Mouse (Mus musculus): ENCODE measurements around the gene Hist2h3c2. TPM values are rescaled to one million over a fixed set of nuclear protein-coding genes. Genes with fewer than 3 reads are reported as not detected.
"Not testable (repeated sequence)": the region's sequence is repeated elsewhere in the genome, so short reads cannot be mapped to it uniquely, and the experiment has no call there.

Gene Hist2h3c2
- polyA plus RNA-seq, 1 experiment from 2014 or later, result 5.3 TPM

DNA sequence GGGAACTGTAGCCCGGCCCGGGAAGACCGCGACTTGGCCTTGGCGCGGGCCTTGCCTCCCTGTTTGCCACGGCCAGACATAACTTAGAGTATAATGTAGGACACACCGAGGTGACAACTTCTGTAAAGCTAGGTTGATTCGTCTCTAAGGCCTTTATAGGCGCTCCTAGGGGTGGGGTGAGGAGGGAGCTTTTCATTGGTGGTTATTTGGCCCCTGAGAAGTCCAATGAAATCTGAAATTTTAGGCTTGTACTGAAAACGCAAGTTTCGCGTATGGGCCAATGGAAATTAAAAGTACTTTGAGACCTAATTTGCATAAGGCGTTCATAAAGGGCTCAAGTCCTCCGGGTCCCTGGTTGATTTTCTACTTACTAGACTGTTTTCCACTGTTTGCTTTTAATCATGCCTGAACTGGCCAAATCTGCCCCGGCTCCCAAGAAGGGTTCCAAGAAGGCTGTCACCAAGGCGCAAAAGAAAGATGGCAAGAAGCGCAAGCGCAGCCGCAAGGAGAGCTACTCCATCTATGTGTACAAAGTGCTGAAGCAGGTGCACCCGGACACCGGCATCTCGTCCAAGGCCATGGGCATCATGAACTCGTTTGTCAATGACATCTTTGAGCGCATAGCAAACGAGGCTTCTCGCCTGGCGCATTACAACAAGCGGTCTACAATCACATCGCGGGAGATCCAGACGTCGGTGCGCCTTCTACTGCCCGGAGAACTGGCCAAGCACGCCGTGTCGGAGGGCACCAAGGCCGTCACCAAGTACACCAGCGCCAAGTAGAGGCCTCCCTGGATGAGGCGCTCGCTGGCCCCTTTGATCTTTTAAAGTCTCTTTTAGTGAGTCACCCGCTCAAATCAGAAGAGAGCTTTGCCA, 17.9 kb downstream of the Hist2h3c2 start, which contains the start of the genes Hist2h2ac and Hist2h2be:
Gene Hist2h2ac (minus strand): TSS at position 116 of the 875 bp plus-strand sequence.
Gene Hist2h2be (plus strand): TSS at position 355 of the 875 bp plus-strand sequence.
- peak; percentile 91 for ATAC-seq (ENCODE audit: low read depth)
- Histone ChIP-seq H3K9me3 (ENCODE audit: control insufficient read depth, low read length) (no peaks in the 10 kb centered on the region), H3K4me2 (ENCODE audit: low read depth, low read length) (peak within 1 kb of the TSS; percentile 88), H3K27ac (replicated peaks; ENCODE audit: low read depth, low read length) (peak within 1 kb of the TSS; percentile 98), H3K36me3 (ENCODE audit: control insufficient read depth, insufficient read depth, low read length) (no peaks in the 10 kb centered on the region), H3K4me3 (ENCODE audit: low read depth, low read length) (peak within 1 kb of the TSS; percentile 66), H3K9ac (ENCODE audit: low read depth, low read length) (peak within 1 kb of the TSS; percentile 92), H3K4me1 (ENCODE audit: control insufficient read depth, insufficient read depth, low read length) (peaks cover 25% of the 10 kb centered on the region), H3K27me3 (replicated peaks; ENCODE audit: control insufficient read depth, insufficient read depth, low read length) (no peaks in the 10 kb centered on the region)
- peak; percentile 98 for DNase-seq (ENCODE audit: low spot score)
- WGBS, result under 1% methylated on average over 41 of the region's 43 CpGs

DNA sequence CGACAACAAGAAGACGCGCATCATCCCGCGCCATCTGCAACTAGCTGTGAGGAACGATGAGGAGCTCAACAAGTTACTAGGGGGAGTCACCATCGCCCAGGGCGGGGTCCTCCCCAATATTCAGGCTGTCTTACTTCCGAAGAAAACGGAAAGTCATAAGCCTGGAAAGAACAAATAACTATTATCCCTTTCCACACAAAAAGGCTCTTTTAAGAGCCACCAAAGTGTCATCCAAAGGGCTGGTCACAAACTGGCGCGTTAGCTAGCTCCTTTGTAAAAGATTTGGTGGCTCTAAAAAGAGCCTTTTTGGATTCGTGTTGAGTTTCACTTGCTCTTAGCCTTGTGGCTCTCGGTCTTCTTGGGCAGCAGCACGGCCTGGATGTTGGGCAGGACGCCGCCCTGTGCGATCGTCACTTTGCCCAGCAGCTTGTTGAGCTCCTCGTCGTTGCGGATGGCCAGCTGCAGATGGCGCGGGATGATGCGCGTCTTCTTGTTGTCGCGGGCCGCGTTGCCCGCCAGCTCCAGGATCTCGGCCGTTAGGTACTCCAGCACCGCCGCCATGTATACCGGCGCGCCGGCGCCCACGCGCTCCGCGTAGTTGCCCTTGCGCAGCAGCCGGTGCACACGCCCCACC, 18.7 kb downstream of the Hist2h3c2 start:
- peak; percentile 2; the same call in 1 of the 2 replicates for ATAC-seq (ENCODE audit: low read depth)
- not testable (repeated sequence) for H3K27me3 ChIP-seq (replicated peaks; ENCODE audit: control insufficient read depth, insufficient read depth, low read length); H3K36me3 ChIP-seq (ENCODE audit: control insufficient read depth, insufficient read depth, low read length); H3K9me3 ChIP-seq (ENCODE audit: control insufficient read depth, low read length)
- Histone ChIP-seq H3K4me2 (ENCODE audit: low read depth, low read length) (peak overlapping the region; percentile 88), H3K9ac (ENCODE audit: low read depth, low read length) (peak overlapping the region; percentile 92), H3K27ac (replicated peaks; ENCODE audit: low read depth, low read length) (peak overlapping the region; percentile 98), H3K4me3 (ENCODE audit: low read depth, low read length) (peak overlapping the region; percentile 66), H3K4me1 (ENCODE audit: control insufficient read depth, insufficient read depth, low read length) (peaks cover 25% of the 10 kb centered on the region)
- WGBS, result under 1% methylated on average over 20 of the region's 47 CpGs
- DNase-seq (ENCODE audit: low spot score), result peak; percentile 56

DNA sequence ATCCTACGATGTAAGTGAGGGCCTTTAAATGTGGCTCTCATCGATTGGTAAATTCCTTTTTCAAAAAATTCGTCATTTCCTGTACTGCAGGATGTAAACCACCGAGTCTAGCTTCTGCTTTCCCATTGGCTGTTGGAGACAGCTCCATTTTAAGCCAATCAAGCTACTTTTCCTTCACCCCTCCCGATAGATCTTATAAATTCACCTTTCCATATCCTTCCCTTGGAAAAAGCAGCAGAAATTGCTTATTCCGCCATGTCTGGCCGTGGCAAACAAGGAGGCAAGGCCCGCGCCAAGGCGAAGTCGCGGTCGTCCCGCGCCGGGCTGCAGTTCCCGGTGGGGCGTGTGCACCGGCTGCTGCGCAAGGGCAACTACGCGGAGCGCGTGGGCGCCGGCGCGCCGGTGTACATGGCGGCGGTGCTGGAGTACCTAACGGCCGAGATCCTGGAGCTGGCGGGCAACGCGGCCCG, 19.2 kb downstream of the Hist2h3c2 start, which contains the start of the genes Bola1 and Hist2h2ab:
Gene Bola1 (minus strand): TSS at position 49 of the 470 bp plus-strand sequence.
Gene Hist2h2ab (plus strand): TSS at position 205 of the 470 bp plus-strand sequence.
- peak within 1 kb of the TSS; percentile 66 for H3K4me3 ChIP-seq (ENCODE audit: low read depth, low read length)
- no peaks in the 10 kb centered on the region for H3K27me3 ChIP-seq (replicated peaks; ENCODE audit: control insufficient read depth, insufficient read depth, low read length)
- no peaks in the 10 kb centered on the region for H3K9me3 ChIP-seq (ENCODE audit: control insufficient read depth, low read length)
- peak within 1 kb of the TSS; percentile 98 for H3K27ac ChIP-seq (replicated peaks; ENCODE audit: low read depth, low read length)
- DNase-seq (ENCODE audit: low spot score), result peak; percentile 97
- WGBS, result under 1% methylated on average over 35 of the region's 37 CpGs
- peak; percentile 87 for ATAC-seq (ENCODE audit: low read depth)
- H3K4me1 ChIP-seq (ENCODE audit: control insufficient read depth, insufficient read depth, low read length), result peaks cover 25% of the 10 kb centered on the region
- H3K9ac ChIP-seq (ENCODE audit: low read depth, low read length), result peak within 1 kb of the TSS; percentile 92
- H3K36me3 ChIP-seq (ENCODE audit: control insufficient read depth, insufficient read depth, low read length), result no peaks in the 10 kb centered on the region
- H3K4me2 ChIP-seq (ENCODE audit: low read depth, low read length), result peak within 1 kb of the TSS; percentile 88

DNA sequence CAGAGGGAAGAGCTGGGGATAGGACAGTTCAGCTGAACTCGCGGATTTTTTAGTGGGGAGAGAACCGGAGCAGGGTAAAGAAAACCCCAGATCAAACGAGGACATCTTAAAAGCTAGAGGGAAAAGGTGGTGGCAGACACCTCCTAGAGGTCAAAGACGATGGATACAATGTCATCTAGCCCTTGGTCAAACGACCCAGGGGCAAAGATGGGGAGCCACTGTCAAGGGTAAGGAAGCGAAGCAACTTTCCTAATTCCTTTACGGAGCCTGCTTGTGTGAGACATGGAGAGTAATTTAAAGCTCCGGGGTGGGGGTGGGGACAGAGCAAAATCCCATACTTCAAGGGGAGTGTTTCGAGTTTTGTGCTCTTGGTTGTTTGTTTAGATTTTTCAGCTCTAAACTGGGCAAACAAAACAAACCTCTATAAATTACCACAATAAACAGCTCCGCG, 19.7 kb downstream of the Hist2h3c2 start:
- Histone ChIP-seq H3K9ac (ENCODE audit: low read depth, low read length) (peak overlapping the region; percentile 92), H3K36me3 (ENCODE audit: control insufficient read depth, insufficient read depth, low read length) (no peaks in the 10 kb centered on the region), H3K27me3 (replicated peaks; ENCODE audit: control insufficient read depth, insufficient read depth, low read length) (no peaks in the 10 kb centered on the region), H3K4me3 (ENCODE audit: low read depth, low read length) (peak overlapping the region; percentile 66), H3K4me1 (ENCODE audit: control insufficient read depth, insufficient read depth, low read length) (peaks cover 25% of the 10 kb centered on the region), H3K27ac (replicated peaks; ENCODE audit: low read depth, low read length) (peak overlapping the region; percentile 98), H3K4me2 (ENCODE audit: low read depth, low read length) (peak overlapping the region; percentile 88), H3K9me3 (ENCODE audit: control insufficient read depth, low read length) (no peaks in the 10 kb centered on the region)
- ATAC-seq (ENCODE audit: low read depth) (peak; percentile 8; the same call in 1 of the 2 replicates), DNase-seq (ENCODE audit: low spot score) (no peak)
- WGBS, result under 1% methylated on average over 12 of the region's 12 CpGs

DNA sequence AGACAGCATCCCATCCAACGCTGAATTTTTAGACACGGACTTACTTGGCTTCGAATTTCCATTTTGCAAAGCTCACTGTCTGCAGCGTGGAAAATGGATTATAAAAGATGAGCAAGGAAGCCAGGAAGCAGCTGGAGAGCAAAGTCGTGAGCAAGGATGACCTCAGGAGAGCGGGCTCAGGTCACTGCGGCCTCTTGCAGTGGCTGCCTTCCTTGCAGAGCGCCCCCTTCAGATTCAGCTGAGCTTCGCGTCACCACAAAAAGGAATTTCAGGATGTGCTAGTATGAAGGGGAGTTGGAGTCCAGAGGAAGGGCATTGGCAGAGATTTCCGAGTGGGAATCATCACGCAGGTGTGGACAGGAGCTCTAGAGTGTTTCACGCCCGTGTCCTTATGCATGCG, 29.7 kb downstream of the Hist2h3c2 start:
- H3K4me3 ChIP-seq (ENCODE audit: low read depth, low read length), result no peak overlapping the region
- no peaks in the 10 kb centered on the region for H3K4me1 ChIP-seq (ENCODE audit: control insufficient read depth, insufficient read depth, low read length)
- no peaks in the 10 kb centered on the region for H3K36me3 ChIP-seq (ENCODE audit: control insufficient read depth, insufficient read depth, low read length)
- H3K4me2 ChIP-seq (ENCODE audit: low read depth, low read length), result no peak overlapping the region
- H3K27ac ChIP-seq (replicated peaks; ENCODE audit: low read depth, low read length), result no peak overlapping the region
- no peak for ATAC-seq (ENCODE audit: low read depth)
- no peak overlapping the region for H3K9ac ChIP-seq (ENCODE audit: low read depth, low read length)
- WGBS, result 21% methylated on average over 15 of the region's 15 CpGs
- no peak for DNase-seq (ENCODE audit: low spot score)
- no peaks in the 10 kb centered on the region for H3K27me3 ChIP-seq (replicated peaks; ENCODE audit: control insufficient read depth, insufficient read depth, low read length)
- H3K9me3 ChIP-seq (ENCODE audit: control insufficient read depth, low read length), result no peaks in the 10 kb centered on the region

DNA sequence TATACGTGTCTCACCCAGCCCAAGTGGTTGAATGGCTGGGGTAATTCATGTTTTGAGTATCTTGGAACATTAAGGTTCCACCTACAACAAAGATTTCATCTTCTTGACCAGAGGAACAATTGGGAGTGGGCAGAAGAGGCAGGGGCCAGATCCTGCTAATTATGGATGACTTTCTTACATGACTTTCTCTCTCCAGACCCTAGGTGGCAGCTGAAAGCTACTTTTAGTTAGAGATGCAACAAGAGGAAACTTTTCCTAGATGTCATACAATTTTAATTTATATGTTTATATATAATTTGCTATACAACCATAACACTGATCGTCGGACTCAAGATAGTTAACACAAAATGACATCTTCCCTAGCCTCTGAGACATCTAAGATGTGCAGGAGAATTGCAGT, 31.1 kb downstream of the Hist2h3c2 start:
- Histone ChIP-seq H3K9ac (ENCODE audit: low read depth, low read length) (no peak overlapping the region), H3K27ac (replicated peaks; ENCODE audit: low read depth, low read length) (no peak overlapping the region), H3K4me1 (ENCODE audit: control insufficient read depth, insufficient read depth, low read length) (no peaks in the 10 kb centered on the region), H3K27me3 (replicated peaks; ENCODE audit: control insufficient read depth, insufficient read depth, low read length) (no peaks in the 10 kb centered on the region), H3K9me3 (ENCODE audit: control insufficient read depth, low read length) (no peaks in the 10 kb centered on the region), H3K4me3 (ENCODE audit: low read depth, low read length) (no peak overlapping the region), H3K36me3 (ENCODE audit: control insufficient read depth, insufficient read depth, low read length) (no peaks in the 10 kb centered on the region), H3K4me2 (ENCODE audit: low read depth, low read length) (no peak overlapping the region)
- ATAC-seq (ENCODE audit: low read depth) (no peak), DNase-seq (ENCODE audit: low spot score) (no peak)
- 81% methylated on average over 3 of the region's 3 CpGs for WGBS

DNA sequence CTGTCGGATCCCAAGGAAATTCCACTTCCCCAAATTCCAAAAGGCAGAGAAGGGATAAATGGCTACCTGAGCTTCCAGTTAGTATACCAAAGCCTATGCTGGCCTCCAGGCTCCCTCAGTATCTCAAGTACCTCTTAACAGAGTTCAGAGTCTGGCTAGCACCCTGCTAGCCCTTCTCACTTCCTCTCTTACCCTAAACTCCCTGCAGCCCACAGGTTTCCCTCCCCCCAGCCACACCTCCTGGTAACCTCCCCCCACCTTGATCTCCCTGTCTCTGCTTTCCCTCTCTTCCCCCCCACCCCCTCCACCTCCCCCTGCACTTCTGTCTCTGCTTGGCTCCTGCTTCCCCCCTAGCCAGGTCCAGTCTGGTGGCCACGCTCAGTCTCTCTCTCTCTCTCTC, 39.2 kb downstream of the Hist2h3c2 start:
- DNase-seq (ENCODE audit: low spot score) (no peak), ATAC-seq (ENCODE audit: low read depth) (no peak)
- Histone ChIP-seq H3K4me3 (ENCODE audit: low read depth, low read length) (no peak overlapping the region), H3K9ac (ENCODE audit: low read depth, low read length) (no peak overlapping the region), H3K4me1 (ENCODE audit: control insufficient read depth, insufficient read depth, low read length) (peaks cover 13% of the 10 kb centered on the region), H3K9me3 (ENCODE audit: control insufficient read depth, low read length) (no peaks in the 10 kb centered on the region), H3K36me3 (ENCODE audit: control insufficient read depth, insufficient read depth, low read length) (no peaks in the 10 kb centered on the region), H3K27ac (replicated peaks; ENCODE audit: low read depth, low read length) (no peak overlapping the region), H3K27me3 (replicated peaks; ENCODE audit: control insufficient read depth, insufficient read depth, low read length) (no peaks in the 10 kb centered on the region), H3K4me2 (ENCODE audit: low read depth, low read length) (no peak overlapping the region)
- WGBS, result 37% methylated on average over 2 of the region's 2 CpGs

DNA sequence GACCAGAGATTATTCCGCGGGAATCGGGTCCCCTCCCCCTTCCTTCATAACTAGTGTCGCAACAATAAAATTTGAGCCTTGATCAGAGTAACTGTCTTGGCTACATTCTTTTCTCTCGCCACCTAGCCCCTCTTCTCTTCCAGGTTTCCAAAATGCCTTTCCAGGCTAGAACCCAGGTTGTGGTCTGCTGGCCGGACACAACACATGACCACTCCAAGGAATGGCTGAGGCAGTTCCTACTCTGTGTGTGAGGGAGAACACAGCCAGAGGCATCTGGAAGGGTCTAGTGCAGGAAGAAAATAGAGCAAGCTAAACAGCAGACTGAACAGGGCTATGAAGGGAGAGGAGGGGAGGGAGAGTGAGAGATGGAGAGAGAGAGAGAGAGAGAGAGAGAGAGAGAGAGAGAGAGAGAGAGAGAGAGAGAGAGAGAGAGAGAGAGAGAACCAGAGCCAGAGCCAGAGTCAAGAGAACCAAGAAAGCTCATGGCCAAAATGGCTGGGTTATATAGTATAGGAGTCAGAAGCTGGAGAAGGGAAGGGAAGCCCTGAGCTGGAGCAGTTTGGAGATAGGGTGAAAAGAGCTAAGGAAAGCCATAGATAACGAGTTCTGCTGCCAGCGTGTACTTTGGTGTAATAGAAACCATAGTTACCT, 40.2 kb downstream of the Hist2h3c2 start:
- peak overlapping the region; percentile 91 for H3K4me2 ChIP-seq (ENCODE audit: low read depth, low read length)
- 29% methylated on average over 6 of the region's 8 CpGs for WGBS
- not testable (repeated sequence) for ATAC-seq (ENCODE audit: low read depth)

More for the DNA sequence above, 40.2 kb downstream of the Hist2h3c2 start:
- not testable (repeated sequence) for H3K36me3 ChIP-seq (ENCODE audit: control insufficient read depth, insufficient read depth, low read length); H3K9me3 ChIP-seq (ENCODE audit: control insufficient read depth, low read length); H3K9ac ChIP-seq (ENCODE audit: low read depth, low read length); DNase-seq (ENCODE audit: low spot score); H3K27ac ChIP-seq (replicated peaks; ENCODE audit: low read depth, low read length); H3K4me3 ChIP-seq (ENCODE audit: low read depth, low read length); H3K27me3 ChIP-seq (replicated peaks; ENCODE audit: control insufficient read depth, insufficient read depth, low read length)
- H3K4me1 ChIP-seq (ENCODE audit: control insufficient read depth, insufficient read depth, low read length), result peaks cover 13% of the 10 kb centered on the region
